Mouse (Mus musculus) spleen, adult 2 months (tissue): ENCODE measurements at regions not wholly inside any gene's neighbourhood (a gene's known extent, or its start where the extent isn't known, plus 50 kb on each side); places are given as distances from the start of the nearest gene placed in this dataset.

Experiments used
- CTCF ChIP-seq: fragments of 200-500 bp; IDR thresholded peaks from 2 replicates; pipeline ENCODE4 v1.5.1; 2011; ENCODE audit warnings: mild to moderate bottlenecking, inconsistent platforms; ENCODE audit not compliant: insufficient read depth, insufficient read length, insufficient replicate concordance; ENCODE audit errors: extremely low read depth
- POLR2A ChIP-seq: fragments of 200-500 bp; IDR thresholded peaks from 2 replicates; pipeline ENCODE4 v1.6.1; 2011; ENCODE audit warnings: low read depth, low read length, inconsistent platforms

GRCm38 (mm10) chr5:16434586-16434985, 118.7 kb upstream of the Hgf start:
- no peak for TF ChIP-seq CTCF
- no peak for TF ChIP-seq POLR2A
